Mouse (Mus musculus): Measurements from ENCODE around the gene Prr36.

- TF ChIP-seq CTCF (IDR thresholded peaks at IDR 0.05; ENCODE audit: control insufficient read depth, insufficient read depth, low read length) (no peak), POLR2A (IDR thresholded peaks at IDR 0.05; ENCODE audit: borderline replicate concordance, control insufficient read depth, low read depth, low read length) (no peak)
These were observed 22.1 kb upstream of the Prr36 start for GRCm38 (mm10) chr8:4239193-4239890.

All from bone marrow, adult 2 months (tissue).